Mouse (Mus musculus): Measurements from ENCODE around the gene Kcnk4. TPM values are rescaled to one million over a fixed set of nuclear protein-coding genes. Genes with fewer than 3 reads are reported as not detected.
"Not testable (repeated sequence)": the region's sequence is repeated elsewhere in the genome, so short reads cannot be mapped to it uniquely, and the experiment has no call there.

Gene Kcnk4
- total and polyA plus RNA-seq, 3 experiments: 0.15 to 1.8 TPM; not detected in 1

GRCm38 (mm10) chr19:6895608-6896305 lies 38.6 kb downstream of the Kcnk4 start:
- peak overlapping the region; percentile 88 for H3K9ac ChIP-seq (ENCODE audit: control insufficient read depth, low read depth, low read length, poor library complexity, severe bottlenecking)
- peaks cover 0 to 15% of the 10 kb centered on the region in 2 experiments; a peak in 3 of 4 replicates for H3K36me3 ChIP-seq (ENCODE audit: control insufficient read depth in 1 of 2, insufficient read depth in 2 of 2, low read length in 2 of 2)
- not testable (repeated sequence) for H3K27me3 ChIP-seq (ENCODE audit: control insufficient read depth in 1 of 2, insufficient read depth in 2 of 2, low read length in 2 of 2); H3K9me3 ChIP-seq (replicated peaks; ENCODE audit: insufficient read depth, low read length); H3K79me2 ChIP-seq (ENCODE audit: control insufficient read depth, insufficient read depth, low read length, poor library complexity)
- 0 out of 2 replicates have a peak, but pooled peaks have one; percentile 15 for TF ChIP-seq ELF1 (IDR thresholded peaks at IDR 0.05; ENCODE audit: low read depth, low read length)
- peak in 1 of 2 experiments; percentile 46; a peak in 2 of 4 replicates for TF ChIP-seq POLR2A (IDR thresholded peaks at IDR 0.05; ENCODE audit: control insufficient read depth in 1 of 2, insufficient read depth in 1 of 2, low read depth in 1 of 2, low read length in 2 of 2, poor library complexity in 1 of 2)
- TF ChIP-seq EP300 (IDR thresholded peaks at IDR 0.05; ENCODE audit: low read depth in 1 of 2, low read length in 2 of 2): peak; percentile 49 to 65
- TF ChIP-seq ZMIZ1 (IDR thresholded peaks at IDR 0.05; ENCODE audit: low read depth, low read length): peak; percentile 56; the same call in 1 of the 2 replicates
- TF ChIP-seq MAX (IDR thresholded peaks at IDR 0.05; ENCODE audit: low read length): peak; percentile 70
- TF ChIP-seq SIN3A (IDR thresholded peaks at IDR 0.05; ENCODE audit: low read length): peak; percentile 84; the same call in 1 of the 2 replicates
- TF ChIP-seq RCOR1 (IDR thresholded peaks at IDR 0.05; ENCODE audit: low read depth, low read length): peak; percentile 88
- TF ChIP-seq ETS1 (IDR thresholded peaks at IDR 0.05; ENCODE audit: low read depth, low read length): peak; percentile 91
- TF ChIP-seq MXI1 (IDR thresholded peaks at IDR 0.05; ENCODE audit: low read depth, low read length): peak; percentile 80
- peak; percentile 32; the same call in 1 of the 2 replicates for TF ChIP-seq TAL1 (IDR thresholded peaks at IDR 0.05; ENCODE audit: low read length)
- TF ChIP-seq GATA1 (IDR thresholded peaks at IDR 0.05; ENCODE audit: low read depth, low read length): peak; percentile 66; the same call in 1 of the 2 replicates
- peak; percentile 34; the same call in 1 of the 2 replicates for TF ChIP-seq NELFE (IDR thresholded peaks at IDR 0.05; ENCODE audit: low read depth, low read length)
- peak; percentile 51; the same call in 1 of the 2 replicates for TF ChIP-seq TBP (IDR thresholded peaks at IDR 0.05; ENCODE audit: low read depth, low read length)
- peak; percentile 70; the same call in 1 of the 2 replicates for TF ChIP-seq MYC (IDR thresholded peaks at IDR 0.05; ENCODE audit: low read depth, low read length)
- TF ChIP-seq CHD1 (IDR thresholded peaks at IDR 0.05; ENCODE audit: low read depth, low read length): 0 out of 2 replicates have a peak, but pooled peaks have one; percentile 1
- 0 out of 2 replicates have a peak, but pooled peaks have one; percentile 40 for TF ChIP-seq MYB (IDR thresholded peaks at IDR 0.05; ENCODE audit: low read depth, low read length)
- TF ChIP-seq POLR2AphosphoS2 (IDR thresholded peaks at IDR 0.05; ENCODE audit: low read length): peak; percentile 28; the same call in 1 of the 2 replicates
- peak; percentile 94 for DNase-seq (ENCODE audit: low read depth, low spot score)
- H3K27ac ChIP-seq (ENCODE audit: control insufficient read depth, low read depth, low read length): peak overlapping the region; percentile 80
- peak overlapping the region; percentile 56 to 88 for H3K4me3 ChIP-seq (ENCODE audit: control insufficient read depth in 1 of 2, insufficient read depth in 1 of 2, low read depth in 2 of 2, low read length in 2 of 2)
- H3K4me1 ChIP-seq (ENCODE audit: control insufficient read depth in 1 of 2, insufficient read depth in 2 of 2, low read length in 2 of 2): peaks cover 3 to 20% of the 10 kb centered on the region in 2 experiments

- Histone ChIP-seq H3K27me3 (ENCODE audit: control insufficient read depth in 1 of 2, insufficient read depth in 2 of 2, low read length in 2 of 2) (no peaks in the 10 kb centered on the region), H3K9ac (ENCODE audit: control insufficient read depth, low read depth, low read length, poor library complexity, severe bottlenecking) (peak overlapping the region; percentile 88), H3K27ac (ENCODE audit: control insufficient read depth, low read depth, low read length) (peak overlapping the region; percentile 96), H3K4me3 (ENCODE audit: control insufficient read depth in 1 of 2, insufficient read depth in 1 of 2, low read depth in 2 of 2, low read length in 2 of 2) (peak overlapping the region; percentile 88 to 90), H3K9me3 (replicated peaks; ENCODE audit: insufficient read depth, low read length) (no peaks in the 10 kb centered on the region), H3K36me3 (ENCODE audit: control insufficient read depth in 1 of 2, insufficient read depth in 2 of 2, low read length in 2 of 2) (peaks cover 0 to 15% of the 10 kb centered on the region in 2 experiments; a peak in 3 of 4 replicates), H3K79me2 (ENCODE audit: control insufficient read depth, insufficient read depth, low read length, poor library complexity) (peaks cover 8% of the 10 kb centered on the region), H3K4me1 (ENCODE audit: control insufficient read depth in 1 of 2, insufficient read depth in 2 of 2, low read length in 2 of 2) (peaks cover 3 to 20% of the 10 kb centered on the region in 2 experiments)
- peak; percentile 95 for DNase-seq (ENCODE audit: low read depth, low spot score)
- peak; percentile 84; the same call in 1 of the 2 replicates for TF ChIP-seq POLR2AphosphoS5 (IDR thresholded peaks at IDR 0.05; ENCODE audit: borderline replicate concordance, low read depth, low read length)
- TF ChIP-seq MYC (IDR thresholded peaks at IDR 0.05; ENCODE audit: low read depth, low read length): peak; percentile 99
- TF ChIP-seq ELF1 (IDR thresholded peaks at IDR 0.05; ENCODE audit: low read depth, low read length): peak; percentile 71
- TF ChIP-seq TCF12 (IDR thresholded peaks at IDR 0.05; ENCODE audit: low read depth, low read length): peak; percentile 58; the same call in 1 of the 2 replicates
- 0 out of 4 replicates have a peak, but pooled peaks of 1 of the 2 experiments have one; percentile 28 for TF ChIP-seq EP300 (IDR thresholded peaks at IDR 0.05; ENCODE audit: low read depth in 1 of 2, low read length in 2 of 2)
- peak; percentile 97 for TF ChIP-seq NELFE (IDR thresholded peaks at IDR 0.05; ENCODE audit: low read depth, low read length)
- peak; percentile 98 for TF ChIP-seq ZMIZ1 (IDR thresholded peaks at IDR 0.05; ENCODE audit: low read depth, low read length)
- TF ChIP-seq HCFC1 (IDR thresholded peaks at IDR 0.05; ENCODE audit: low read depth, low read length): peak; percentile 73
- TF ChIP-seq MXI1 (IDR thresholded peaks at IDR 0.05; ENCODE audit: low read depth, low read length): peak; percentile 86
- TF ChIP-seq GABPA (IDR thresholded peaks at IDR 0.05; ENCODE audit: low read depth, low read length): no peak
- no peak for TF ChIP-seq USF2 (IDR thresholded peaks at IDR 0.05; ENCODE audit: borderline replicate concordance in 1 of 2, insufficient read depth in 1 of 2, low read depth in 1 of 2, low read length in 2 of 2)
- TF ChIP-seq POLR2AphosphoS2 (IDR thresholded peaks at IDR 0.05; ENCODE audit: low read length): peak; percentile 97
- peak; percentile 70 to 99 for TF ChIP-seq POLR2A (IDR thresholded peaks at IDR 0.05; ENCODE audit: control insufficient read depth in 1 of 2, insufficient read depth in 1 of 2, low read depth in 1 of 2, low read length in 2 of 2, poor library complexity in 1 of 2)
- TF ChIP-seq CHD2 (IDR thresholded peaks at IDR 0.05; ENCODE audit: low read length): no peak
- no peak for TF ChIP-seq MAZ (IDR thresholded peaks at IDR 0.05; ENCODE audit: low read depth, low read length)
- no peak for TF ChIP-seq BHLHE40 (IDR thresholded peaks at IDR 0.05; ENCODE audit: borderline replicate concordance, low read depth, low read length)
- no peak for TF ChIP-seq MAFK (IDR thresholded peaks at IDR 0.05; ENCODE audit: borderline replicate concordance, low read depth, low read length)
These were observed 40.4 kb downstream of the Kcnk4 start for GRCm38 (mm10) chr19:6893731-6894451.

Data from MEL (cell line).